Mouse (Mus musculus) CH12.LX (cell line): ENCODE data around the gene Grap2. TPM values are rescaled to one million over a fixed set of nuclear protein-coding genes. Genes with fewer than 3 reads are reported as not detected.

Source experiments
- DNase-seq: peaks from one replicate; pipeline ENCODE4 v3.0.0-alpha.2; 2013; ENCODE audit errors: extremely low read depth
- H3K27ac ChIP-seq: 2 replicates; pipeline ENCODE4 v1.5.1; 2012; ENCODE audit warnings: low read depth, mild to moderate bottlenecking, control low read depth, moderate library complexity; ENCODE audit not compliant: insufficient read depth
- H3K27me3 ChIP-seq: replicated peaks from 2 replicates; pipeline ENCODE3; 2012; ENCODE audit warnings: inconsistent platforms
- H3K36me3 ChIP-seq, 2 experiments: replicated peaks in 1 of 2; 2 replicates each; pipeline versions ENCODE3 to v1.6.1; 2012; ENCODE audit warnings: inconsistent platforms in 1 of 2, low read length in 1 of 2, mild to moderate bottlenecking in 1 of 2, mixed read lengths in 1 of 2, moderate library complexity in 1 of 2; ENCODE audit not compliant: control insufficient read depth in 1 of 2, insufficient read depth in 1 of 2
- H3K4me1 ChIP-seq, 2 experiments: 2 replicates each; pipeline ENCODE4 v1.6.1; 2012; ENCODE audit warnings: inconsistent platforms in 1 of 2, moderate library complexity in 1 of 2; ENCODE audit not compliant: insufficient read depth in 2 of 2, control insufficient read depth in 1 of 2
- H3K4me2 ChIP-seq: 2 replicates; pipeline ENCODE4 v1.6.1; 2012; ENCODE audit warnings: low read depth, mild to moderate bottlenecking, control low read depth; ENCODE audit not compliant: poor library complexity, insufficient read depth, severe bottlenecking
- H3K4me3 ChIP-seq, 3 experiments: fragments of 150-350 bp in 1 of 3; sonication (generic) in 1 of 3; replicated peaks in 1 of 3; 2 replicates each; pipeline versions ENCODE3 to v1.5.1; 2011 to 2012; ENCODE audit warnings: low read depth in 2 of 3, low read length in 2 of 3, mild to moderate bottlenecking in 2 of 3, moderate library complexity in 2 of 3, control low read depth in 1 of 3, improper control_type of control experiment in 1 of 3, inconsistent platforms in 1 of 3, mixed read lengths in 1 of 3; ENCODE audit not compliant: poor library complexity in 1 of 3
- H3K79me2 ChIP-seq: replicated peaks from 2 replicates; pipeline ENCODE4 v1.6.1; 2012; ENCODE audit warnings: mild to moderate bottlenecking, moderate library complexity; ENCODE audit not compliant: control insufficient read depth, poor library complexity, insufficient read depth, severe bottlenecking; ENCODE audit errors: extremely low read depth
- H3K9ac ChIP-seq: 2 replicates; pipeline ENCODE4 v1.6.1; 2012; ENCODE audit warnings: low read depth, mild to moderate bottlenecking, control low read depth, moderate library complexity; ENCODE audit not compliant: insufficient read depth
- H3K9me3 ChIP-seq: replicated peaks from 2 replicates; pipeline ENCODE3; 2012; ENCODE audit warnings: low read length, inconsistent platforms, mixed read lengths
- BHLHE40 ChIP-seq: IDR thresholded peaks from 2 replicates; pipeline ENCODE4 v1.6.1; 2011; ENCODE audit warnings: mild to moderate bottlenecking, low read depth, low read length, improper control_type of control experiment
- CHD1 ChIP-seq: IDR thresholded peaks from 2 replicates; pipeline ENCODE4 v1.6.1; 2012; ENCODE audit warnings: low read depth, low read length, improper control_type of control experiment, inconsistent platforms
- CHD2 ChIP-seq: IDR thresholded peaks from 2 replicates; pipeline ENCODE4 v1.6.1; 2011; ENCODE audit warnings: low read length, improper control_type of control experiment
- CTCF ChIP-seq, 2 experiments: IDR thresholded peaks in 1 of 2; conservative IDR thresholded peaks in 1 of 2; 2 replicates each; pipeline ENCODE4 v1.5.1; 2011 to 2012; ENCODE audit warnings: low read depth in 2 of 2, low read length in 2 of 2, improper control_type of control experiment in 1 of 2, inconsistent platforms in 1 of 2, mild to moderate bottlenecking in 1 of 2, moderate library complexity in 1 of 2
- E2F4 ChIP-seq: IDR thresholded peaks from 2 replicates; pipeline ENCODE4 v1.6.1; 2011; ENCODE audit warnings: low read depth, low read length, improper control_type of control experiment; ENCODE audit not compliant: insufficient replicate concordance
- ELF1 ChIP-seq: IDR thresholded peaks from 2 replicates; pipeline ENCODE4 v1.6.1; 2014; ENCODE audit warnings: low read depth, mild to moderate bottlenecking, inconsistent platforms, low read length, improper control_type of control experiment
- EP300 ChIP-seq: IDR thresholded peaks from 2 replicates; pipeline ENCODE4 v1.6.1; 2011; ENCODE audit warnings: low read length, improper control_type of control experiment
- ETS1 ChIP-seq: conservative IDR thresholded peaks from 2 replicates; pipeline ENCODE4 v1.6.1; 2012; ENCODE audit warnings: low read depth, mild to moderate bottlenecking, inconsistent platforms, low read length, improper control_type of control experiment, moderate library complexity
- HCFC1 ChIP-seq: IDR thresholded peaks from 2 replicates; pipeline ENCODE4 v1.6.1; 2012; ENCODE audit warnings: low read depth, mild to moderate bottlenecking, inconsistent platforms, low read length, improper control_type of control experiment
- IRF4 ChIP-seq: IDR thresholded peaks from 2 replicates; pipeline ENCODE4 v1.6.1; 2014; ENCODE audit warnings: low read depth, mild to moderate bottlenecking, inconsistent platforms, low read length, improper control_type of control experiment
- JUN ChIP-seq: IDR thresholded peaks from 2 replicates; pipeline ENCODE4 v1.6.1; 2011; ENCODE audit warnings: low read depth, mild to moderate bottlenecking, low read length, improper control_type of control experiment, moderate library complexity; ENCODE audit not compliant: insufficient read depth
- MAFK ChIP-seq: IDR thresholded peaks from 2 replicates; pipeline ENCODE4 v1.6.1; 2011; ENCODE audit warnings: low read length, improper control_type of control experiment; ENCODE audit not compliant: insufficient replicate concordance
- MEF2A ChIP-seq: IDR thresholded peaks from 2 replicates; pipeline ENCODE4 v1.6.1; 2014; ENCODE audit warnings: low read depth, mild to moderate bottlenecking, inconsistent platforms, low read length, improper control_type of control experiment, borderline replicate concordance
- MXI1 ChIP-seq: IDR thresholded peaks from 2 replicates; pipeline ENCODE4 v1.6.1; 2011; ENCODE audit warnings: mild to moderate bottlenecking, low read depth, low read length, improper control_type of control experiment
- MYC ChIP-seq: IDR thresholded peaks from 2 replicates; pipeline ENCODE4 v1.6.1; 2011; ENCODE audit warnings: low read depth, mild to moderate bottlenecking, improper control_type of control experiment, low read length
- NRF1 ChIP-seq: IDR thresholded peaks from 2 replicates; pipeline ENCODE4 v1.6.1; 2014; ENCODE audit warnings: low read depth, mild to moderate bottlenecking, inconsistent platforms, low read length, improper control_type of control experiment, moderate library complexity
- POLR2A ChIP-seq: IDR thresholded peaks from 2 replicates; pipeline ENCODE4 v1.6.1; 2011; ENCODE audit warnings: low read depth, mild to moderate bottlenecking, improper control_type of control experiment, low read length
- RCOR1 ChIP-seq: conservative IDR thresholded peaks from 2 replicates; pipeline ENCODE4 v1.6.1; 2012; ENCODE audit warnings: low read depth, mild to moderate bottlenecking, inconsistent platforms, low read length, improper control_type of control experiment
- SIN3A ChIP-seq: IDR thresholded peaks from 2 replicates; pipeline ENCODE4 v1.6.1; 2012; ENCODE audit warnings: low read length, improper control_type of control experiment, inconsistent platforms
- SMC3 ChIP-seq: IDR thresholded peaks from 2 replicates; pipeline ENCODE4 v1.6.1; 2011; ENCODE audit warnings: low read depth, low read length, improper control_type of control experiment
- TBP ChIP-seq: conservative IDR thresholded peaks from 2 replicates; pipeline ENCODE4 v1.6.1; 2011; ENCODE audit warnings: low read depth, low read length, improper control_type of control experiment
- TCF12 ChIP-seq: IDR thresholded peaks from 2 replicates; pipeline ENCODE4 v1.6.1; 2014; ENCODE audit warnings: low read depth, mild to moderate bottlenecking, inconsistent platforms, low read length, improper control_type of control experiment
- USF2 ChIP-seq: conservative IDR thresholded peaks from 2 replicates; pipeline ENCODE4 v1.6.1; 2011; ENCODE audit warnings: low read depth, low read length, improper control_type of control experiment
- dilution Hi-C: fragments of 300-500 bp; cut with MboI; formaldehyde crosslinking; loops from 2 replicates; pipeline ENCODE4 v1.14.3; 2020; ENCODE audit warnings: low sequenced_read_pairs; ENCODE audit not compliant: extremely low pct_unique_long_range_greater_than_20kb, extremely low pct_ligation_motif_present
- in situ Hi-C: fragments of 300-500 bp; cut with MboI; formaldehyde crosslinking; loops from 3 replicates; pipeline ENCODE4 v1.14.3; 2019; ENCODE audit warnings: low sequenced_read_pairs, low pct_ligation_motif_present, low pct_unique_long_range_greater_than_20kb, mixed read lengths
- polyA plus RNA-seq: library from polyadenylated mRNA; unstranded; fragments of >175 nt; gene quantifications from 2 replicates; pipeline ENCODE4 v1.2.1, GENCODE M21; 2012; ENCODE audit warnings: low read depth; ENCODE audit not compliant: insufficient read length
- total RNA-seq, 2 experiments: library from RNA; depleted of rRNA; stranded (reverse); fragments of 300-350 nt in 1 of 2; fragments of >200 nt in 1 of 2; gene quantifications; 2 replicates each; pipeline ENCODE4 v1.2.3; 2012 to 2014

Gene Grap2
- total and polyA plus RNA-seq, 3 experiments, result 1.5 to 6.2 (median 5.0) TPM

GRCm38 (mm10) chr15:80636757-80637372 lies 64.5 kb downstream of the Grap2 start:
- Histone ChIP-seq H3K9ac (no peak overlapping the region), H3K9me3 (peaks cover 5% of the 10 kb centered on the region), H3K36me3 (peaks cover 0 to 20% of the 10 kb centered on the region in 2 experiments), H3K4me3 (no peak overlapping the region), H3K79me2 (no peaks in the 10 kb centered on the region), H3K4me1 (peaks cover 15 to 57% of the 10 kb centered on the region in 2 experiments), H3K27ac (no peak overlapping the region), H3K4me2 (no peak overlapping the region), H3K27me3 (no peaks in the 10 kb centered on the region)
- in situ Hi-C loops (loop anchor here (5.0 to 25.0 kb wide), 3 partner anchors 45 to 372 kb away; partner anchors contain the start of gene Rps19bp1), dilution Hi-C loops (no loop called here)
- DNase-seq, result no peak
- no peak for TF ChIP-seq CHD1
- no peak for TF ChIP-seq SIN3A
- no peak for TF ChIP-seq ETS1
- no peak for TF ChIP-seq NRF1
- TF ChIP-seq ELF1, result no peak
- no peak for TF ChIP-seq TBP
- TF ChIP-seq MXI1, result no peak
- no peak for TF ChIP-seq SMC3
- no peak for TF ChIP-seq USF2
- no peak for TF ChIP-seq CHD2
- no peak for TF ChIP-seq RCOR1
- no peak for TF ChIP-seq MEF2A
- TF ChIP-seq E2F4, result no peak
- TF ChIP-seq CTCF (conservative IDR thresholded peaks at IDR 0.05 in 1 of 2, IDR thresholded peaks at IDR 0.05 in 1 of 2; ENCODE audit: low read depth in 2 of 2, low read length in 2 of 2), result no peak

- H3K4me2 ChIP-seq, result peak overlapping the region; percentile 71; the same call in 1 of the 2 replicates
- peak; percentile 70 for DNase-seq
- H3K27ac ChIP-seq, result no peak overlapping the region
- TF ChIP-seq HCFC1 (no peak), SIN3A (no peak), IRF4 (peak; percentile 80), ELF1 (peak; percentile 33; the same call in 1 of the 2 replicates), CHD1 (no peak), POLR2A (no peak), BHLHE40 (peak; percentile 50; the same call in 1 of the 2 replicates), MAFK (peak; percentile 18; the same call in 1 of the 2 replicates), MYC (peak; percentile 37; the same call in 1 of the 2 replicates), RCOR1 (no peak), EP300 (peak; percentile 76), TCF12 (no peak; the same call in 1 of the 2 replicates), ETS1 (peak; percentile 79), MEF2A (peak; percentile 67; the same call in 1 of the 2 replicates), JUN (peak; percentile 45)
- TF ChIP-seq, all 38 proteins: peak for 9
- H3K9me3 ChIP-seq, result peaks cover 5% of the 10 kb centered on the region
- no peaks in the 10 kb centered on the region for H3K79me2 ChIP-seq
- H3K4me3 ChIP-seq, result no peak overlapping the region
- peaks cover 0 to 28% of the 10 kb centered on the region in 2 experiments for H3K36me3 ChIP-seq
- dilution Hi-C loops, result no loop called here
- H3K27me3 ChIP-seq, result no peaks in the 10 kb centered on the region
- in situ Hi-C loops, result loop anchor here (5.0 to 25.0 kb wide), 3 partner anchors 43 to 374 kb away; partner anchors contain the start of gene Rps19bp1
- H3K9ac ChIP-seq, result no peak overlapping the region
- peaks cover 12 to 35% of the 10 kb centered on the region in 2 experiments for H3K4me1 ChIP-seq
These were observed 66.8 kb downstream of the Grap2 start for GRCm38 (mm10) chr15:80639071-80639702.
